Mouse (Mus musculus) gastrocnemius, adult 18-20 months (tissue): Measurements from ENCODE around the gene Stk32c. TPM values are rescaled to one million over a fixed set of nuclear protein-coding genes. Genes with fewer than 3 reads are reported as not detected.
A peak's percentile ranks its signal among the peaks of the same experiment; 100 is the strongest.

ENCODE experiments used
- DNase-seq: peaks from one replicate; pipeline ENCODE4 v3.0.0; 2021; ENCODE audit warnings: low spot score
- total RNA-seq, 2 experiments: library from RNA; stranded (reverse); gene quantifications; 2 replicates each; pipeline ENCODE4 v1.2.3; 2021

The Stk32c gene
- total RNA-seq, 2 experiments from 2014 or later: 0.27 to 0.31 TPM

DNA sequence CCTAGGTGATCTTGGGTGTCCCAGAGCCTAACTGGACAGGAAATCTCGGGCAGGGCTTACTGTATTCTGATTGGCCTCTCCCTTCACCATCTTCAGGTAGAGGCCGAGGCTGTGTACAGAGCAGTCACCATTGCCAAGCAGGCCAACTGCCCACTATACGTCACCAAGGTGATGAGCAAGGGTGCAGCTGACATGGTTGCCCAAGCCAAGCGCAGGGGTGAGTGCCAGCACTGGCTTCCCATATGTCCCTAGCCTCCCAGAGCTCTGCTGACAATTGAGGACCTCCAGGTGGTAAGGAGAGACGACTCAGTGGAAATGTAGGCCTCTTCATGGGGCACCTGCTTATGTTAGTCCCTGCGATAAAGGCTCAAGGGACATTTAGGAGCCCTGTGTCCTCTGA lies 118.3 kb downstream of the Stk32c start:
- no peak for DNase-seq

- no peak for DNase-seq
Measured at GRCm38 (mm10) chr7:139093781-139094180, 119.3 kb downstream of the Stk32c start.

- no peak for DNase-seq
Measured at GRCm38 (mm10) chr7:139093124-139093523, 120.0 kb downstream of the Stk32c start.

DNA sequence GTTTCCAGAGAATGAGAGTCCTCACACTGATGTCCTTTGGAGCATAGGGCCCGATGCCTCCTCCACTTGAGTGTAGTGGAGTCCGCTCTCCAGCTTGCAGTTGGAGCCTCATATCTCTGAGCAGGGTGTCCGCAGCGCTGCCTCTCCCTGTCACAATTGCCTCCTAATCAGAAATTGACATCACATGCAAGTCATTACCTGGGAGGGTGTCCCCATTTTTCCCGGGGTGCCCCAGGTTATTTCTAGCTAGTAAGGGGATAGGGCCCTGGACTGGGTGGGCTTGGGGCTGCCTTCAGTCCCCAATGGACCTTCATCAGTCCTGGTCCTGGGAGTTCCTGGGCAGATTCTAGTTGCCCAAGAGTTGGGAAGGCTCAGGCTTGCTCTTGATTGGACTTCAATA lies 120.4 kb downstream of the Stk32c start:
- DNase-seq: no peak

- DNase-seq: no peak
Measured at GRCm38 (mm10) chr7:139091681-139092080, 121.4 kb downstream of the Stk32c start.

DNA sequence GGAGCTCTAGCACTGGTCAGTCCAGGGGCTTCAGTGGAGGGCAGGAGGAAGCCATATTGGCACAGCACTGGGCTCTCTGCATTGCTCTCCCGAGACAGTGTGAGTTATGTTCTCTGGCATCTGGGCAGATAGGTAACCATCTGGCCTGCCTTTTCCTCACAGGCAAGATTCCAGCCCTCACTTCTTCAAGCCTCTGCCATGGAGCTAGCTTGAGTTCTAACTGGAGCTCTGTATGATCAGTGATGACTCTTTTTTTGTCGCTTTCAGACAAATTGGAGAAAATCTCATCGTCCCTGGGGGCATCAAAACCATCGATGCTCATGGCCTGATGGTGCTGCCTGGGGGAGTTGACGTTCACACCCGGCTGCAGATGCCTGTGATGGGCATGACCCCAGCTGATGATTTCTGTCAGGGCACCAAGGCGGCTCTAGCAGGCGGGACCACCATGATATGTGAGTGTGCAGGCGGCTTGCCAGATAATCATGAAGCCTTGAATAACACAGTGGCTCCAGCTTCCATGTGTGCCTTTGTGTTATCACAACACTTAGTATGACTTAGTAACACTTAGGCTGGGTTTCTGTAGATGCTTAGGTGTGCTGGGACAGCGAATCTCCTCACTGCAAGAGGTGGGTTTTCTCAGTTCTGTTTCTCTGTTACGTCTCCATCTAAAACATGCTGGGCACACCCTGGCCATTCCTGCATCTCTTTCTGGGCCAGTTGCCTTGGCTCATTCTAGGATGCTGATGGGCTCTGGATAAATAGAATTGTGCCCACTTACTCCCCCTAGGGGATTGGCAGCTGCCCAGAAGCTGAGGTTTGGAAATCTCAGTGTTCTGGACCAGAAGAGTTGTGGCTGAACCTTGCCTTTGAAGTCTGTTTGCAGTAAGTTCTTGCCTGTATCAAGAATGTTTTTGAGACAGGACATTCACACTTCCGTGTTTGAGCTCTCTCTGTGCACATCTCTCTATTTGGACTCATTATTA lies 122.9 kb downstream of the Stk32c start:
- DNase-seq: no peak

GRCm38 (mm10) chr7:139087801-139088200 lies 125.3 kb downstream of the Stk32c start:
- DNase-seq: no peak

DNA sequence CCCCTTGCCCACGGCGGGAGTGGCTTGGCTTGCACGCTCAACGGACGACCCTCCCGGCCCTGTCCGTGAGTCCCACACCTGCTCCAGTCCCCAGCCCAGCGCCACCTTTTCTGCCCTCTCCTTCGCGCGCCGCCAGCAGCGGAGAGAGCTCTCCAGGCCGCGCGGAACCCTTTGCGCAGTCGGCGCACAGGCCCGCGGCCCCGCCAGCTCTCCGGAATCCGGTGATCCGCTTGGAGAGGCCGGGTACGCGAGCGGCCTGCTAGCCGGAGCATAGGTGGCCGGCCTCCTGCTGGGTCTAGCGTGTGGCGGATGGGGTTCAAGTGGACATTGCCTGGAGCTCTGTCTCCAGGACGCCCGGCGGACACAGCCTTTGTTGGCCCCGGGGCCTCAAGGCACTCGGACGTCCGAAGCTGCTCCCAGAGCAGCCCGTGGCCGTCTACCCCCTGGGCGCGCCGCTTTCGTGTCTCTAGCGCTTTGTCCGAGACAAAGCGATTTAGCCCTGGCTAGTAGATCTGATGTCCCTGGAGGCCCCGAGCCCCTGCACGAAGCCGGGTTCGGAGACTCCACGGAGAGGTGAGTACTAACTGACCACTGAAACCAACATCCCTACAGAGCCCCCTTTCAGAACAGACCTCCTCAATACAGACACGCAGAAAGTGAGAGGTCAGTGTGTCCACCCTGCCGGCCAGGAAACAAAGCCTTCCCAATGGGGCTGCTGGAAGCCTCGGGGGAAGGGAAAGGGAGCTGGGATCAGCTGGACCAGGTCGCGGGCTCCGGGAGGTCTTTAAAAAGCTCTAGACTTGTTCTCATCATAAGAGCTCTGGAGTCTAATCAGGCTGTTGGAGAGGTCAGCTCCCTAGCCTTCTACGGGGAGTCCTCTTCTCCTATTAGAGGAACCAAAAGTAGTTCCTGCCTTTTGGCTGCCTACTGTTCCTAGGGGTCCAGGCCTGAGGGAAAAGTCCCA lies 126.6 kb downstream of the Stk32c start:
- DNase-seq: no peak

- peak; percentile 24 for DNase-seq
Measured at GRCm38 (mm10) chr7:139085629-139086194, 127.4 kb downstream of the Stk32c start, which contains the start of gene Dpysl4. TSS of gene Dpysl4 (plus strand) at chr7:139086001.

GRCm38 (mm10) chr7:139084316-139084715 lies 128.8 kb downstream of the Stk32c start:
- DNase-seq: no peak

GRCm38 (mm10) chr7:139082281-139082680 lies 130.8 kb downstream of the Stk32c start:
- no peak for DNase-seq

DNA sequence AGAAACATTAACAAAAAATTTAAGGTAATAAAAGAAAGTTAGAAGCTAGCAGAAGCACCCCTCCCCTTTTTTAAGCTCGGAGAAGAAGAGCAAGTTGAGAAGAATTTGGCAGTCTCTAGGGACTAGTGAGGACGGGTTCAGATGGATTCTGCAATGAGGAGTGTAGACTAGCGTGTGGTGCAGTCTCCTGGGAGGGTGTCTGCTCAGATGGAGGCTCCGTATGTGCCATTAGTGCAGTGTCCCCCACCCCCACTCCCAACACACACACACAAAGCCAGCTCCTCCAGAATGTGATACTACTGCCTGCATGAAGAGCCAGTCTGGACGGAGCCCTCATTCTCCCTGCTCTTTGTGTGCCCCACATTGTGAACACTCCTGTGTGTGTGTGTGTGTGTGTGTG lies 131.9 kb downstream of the Stk32c start:
- DNase-seq: no peak

DNA sequence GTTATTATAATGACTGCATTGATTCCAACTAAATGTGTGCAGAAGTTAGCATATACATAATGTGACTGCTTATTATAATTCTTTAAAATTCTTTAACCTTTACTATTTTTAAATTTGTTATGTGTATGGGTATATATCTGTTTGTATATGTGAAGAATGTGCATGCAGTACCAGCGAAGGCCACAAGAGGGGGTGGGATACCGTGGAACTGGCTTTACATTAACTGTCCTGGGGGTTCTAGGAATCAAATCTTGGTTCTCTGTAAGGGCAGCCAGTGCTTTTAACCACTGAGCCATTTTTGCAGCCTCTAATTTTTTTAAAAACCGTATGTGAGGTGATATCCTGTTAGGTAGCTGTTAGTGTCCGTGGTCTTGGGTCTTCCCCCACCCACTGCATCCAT lies 132.4 kb downstream of the Stk32c start:
- no peak for DNase-seq

DNA sequence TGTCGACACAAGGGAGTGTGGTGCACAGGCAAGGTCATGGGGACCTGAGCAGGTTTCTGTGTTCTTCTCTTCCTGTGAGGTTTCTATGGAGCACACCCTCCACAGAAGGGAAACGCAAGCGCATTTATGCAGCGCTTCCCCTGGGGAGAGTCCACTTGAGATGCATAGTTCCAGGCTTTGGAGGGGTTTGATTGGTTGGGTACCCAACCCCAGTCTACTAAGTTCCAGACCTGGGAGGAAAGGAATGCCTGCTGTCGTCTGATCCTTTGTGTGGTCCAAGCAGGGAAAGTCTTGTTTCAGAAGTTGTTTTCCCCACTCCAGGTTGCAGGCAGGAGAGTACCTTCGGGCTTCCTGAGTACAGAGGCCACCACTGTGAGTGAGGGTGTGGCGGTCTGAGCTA lies 134.0 kb downstream of the Stk32c start:
- DNase-seq: no peak

- DNase-seq: no peak
Measured at GRCm38 (mm10) chr7:139078181-139078580, 134.9 kb downstream of the Stk32c start.

DNA sequence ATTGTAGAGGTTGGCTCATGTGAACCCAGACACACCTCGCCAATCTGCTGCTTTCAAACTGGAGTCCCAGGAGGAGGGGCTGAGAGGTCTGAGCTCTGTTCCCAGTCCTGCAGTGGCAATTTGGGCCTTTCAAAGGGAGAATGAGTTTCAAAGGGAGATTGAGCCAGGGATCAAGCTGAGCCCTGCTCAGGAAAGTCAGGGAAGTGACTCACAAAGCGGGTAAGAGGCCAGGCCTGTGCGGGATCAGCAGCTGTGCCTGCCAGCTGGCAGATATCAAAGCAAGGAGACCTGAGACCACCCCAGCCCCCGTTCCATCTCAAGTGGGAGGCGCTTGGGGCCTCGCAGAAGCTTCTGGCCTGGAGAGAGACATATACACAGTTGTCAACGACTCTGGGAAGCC lies 135.8 kb downstream of the Stk32c start:
- DNase-seq: no peak

DNA sequence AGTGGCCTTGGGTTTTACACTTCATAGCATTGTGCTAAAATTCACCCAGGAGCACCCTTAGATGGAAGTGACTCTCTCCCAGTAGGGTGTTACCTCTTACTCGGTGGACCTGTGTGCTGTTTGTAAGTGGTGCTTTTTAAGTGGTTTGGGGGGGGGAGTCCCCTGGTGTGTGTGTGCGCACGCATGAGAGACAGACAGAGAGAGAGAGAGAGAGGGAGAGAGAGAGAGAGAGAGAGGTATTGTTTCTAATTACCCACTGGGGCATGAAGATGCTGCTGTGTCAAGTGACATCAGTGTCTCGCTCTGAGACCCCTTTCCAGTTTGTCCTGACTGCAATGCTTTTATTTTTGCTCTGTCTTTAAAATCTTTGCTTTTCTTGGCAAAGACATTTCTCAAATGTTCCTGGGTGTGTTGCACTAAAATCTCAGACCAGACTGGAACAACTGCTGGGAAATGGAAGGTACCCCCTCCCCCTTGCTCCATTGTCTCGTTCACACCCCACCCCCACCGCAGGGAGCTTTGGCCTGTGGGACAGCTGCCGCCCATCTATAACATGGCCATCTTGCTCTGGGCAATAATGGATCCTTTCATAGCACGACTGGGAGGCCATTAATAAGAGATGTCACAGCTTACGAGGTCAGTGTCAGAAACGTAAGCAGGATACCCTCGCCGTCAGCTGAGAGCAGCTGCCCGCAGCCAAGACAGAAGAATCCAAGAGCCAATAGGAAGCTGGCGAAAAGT lies 137.9 kb downstream of the Stk32c start:
- DNase-seq: no peak

- no peak for DNase-seq
Measured at GRCm38 (mm10) chr7:139074189-139074588, 138.9 kb downstream of the Stk32c start.

DNA sequence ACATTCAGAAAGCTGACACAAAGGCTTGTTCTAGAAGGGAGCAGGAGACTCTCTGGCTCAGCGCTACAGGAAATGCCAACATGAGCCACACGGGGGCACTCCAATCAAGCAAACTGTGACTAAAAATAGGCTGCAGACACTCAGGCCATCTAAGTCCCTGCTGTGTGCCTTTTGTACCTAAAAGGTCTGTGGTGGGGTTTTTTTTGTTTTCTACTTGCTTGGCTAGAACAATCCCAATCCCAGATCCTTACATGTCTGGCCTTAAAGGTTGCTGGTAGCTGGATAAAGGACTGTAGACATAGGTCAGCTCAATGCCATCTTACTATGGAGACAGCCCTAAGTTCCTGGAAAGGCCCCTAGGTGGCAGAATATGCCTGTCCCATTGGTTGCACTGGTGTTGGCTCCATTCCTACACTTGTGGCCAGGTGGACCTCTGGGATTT lies 144.9 kb downstream of the Stk32c start:
- DNase-seq: peak; percentile 43

GRCm38 (mm10) chr7:139063406-139063805 lies 149.7 kb downstream of the Stk32c start:
- DNase-seq: no peak
